Comparison of ENCODE assay signal across 8 mouse cellular contexts in the genomic region with DNA sequence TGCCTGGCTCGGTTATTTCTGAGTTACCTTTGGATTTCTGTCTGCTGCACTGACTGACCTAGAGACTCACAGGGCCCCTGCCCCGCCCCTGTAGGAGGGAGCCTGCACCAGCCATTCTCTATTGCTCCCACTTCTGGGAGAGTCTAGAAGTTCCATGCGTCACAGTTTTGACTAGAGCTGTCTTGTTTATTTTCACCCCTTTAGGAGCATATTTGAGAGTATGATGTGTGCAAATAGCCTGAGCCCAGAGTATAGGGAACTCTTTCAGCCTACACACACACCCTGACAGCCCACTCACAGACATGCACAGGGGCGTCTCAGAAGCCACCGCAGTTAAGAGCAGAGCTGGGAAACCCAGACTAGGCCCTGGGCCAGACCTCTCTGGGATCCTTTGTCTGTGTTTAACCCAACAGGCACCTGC. TPM values are rescaled to one million over a fixed set of nuclear protein-coding genes. Genes with fewer than 3 reads are reported as not detected.
DNase-seq lines count a peak whose midpoint lies in the region; ATAC-seq and TF ChIP-seq lines count a peak whose summit lies in the region.

No protein-coding gene starts in this region.

- DNase-seq in 3T3-L1 (ENCODE audit: low read depth, low spot score): peak; percentile 13
- DNase-seq in liver, postnatal 0 days: no peak
- DNase-seq in urinary bladder, adult 2 months (ENCODE audit: low spot score): no peak
- DNase-seq in retina, postnatal 1 day: no peak
- DNase-seq in adrenal gland, adult 8-10 months: no peak
- DNase-seq in adrenal gland, postnatal 4 days (ENCODE audit: low spot score in 2 of 2): no peak

- H3K4me3 ChIP-seq in brown adipose tissue, adult 24 weeks (ENCODE audit: insufficient read depth, low read depth, low read length): no peak overlapping the region
- no peak overlapping the region for H3K4me3 ChIP-seq in intestine, postnatal 0 days (ENCODE audit: low read depth, low read length)
- H3K4me3 ChIP-seq in liver, postnatal 0 days (ENCODE audit: low read depth, low read length): no peak overlapping the region

- peak; percentile 62 for ATAC-seq in intestine, postnatal 0 days
- peak; percentile 56; the same call in 1 of the 2 replicates for ATAC-seq in liver, postnatal 0 days

- peaks cover 71% of the 10 kb centered on the region for H3K4me1 ChIP-seq in brown adipose tissue, adult 24 weeks (ENCODE audit: control insufficient read depth, insufficient read depth, insufficient read length, low read length)
- peaks cover 20% of the 10 kb centered on the region for H3K4me1 ChIP-seq in intestine, postnatal 0 days (replicated peaks; ENCODE audit: control insufficient read depth, insufficient read depth, low read length)
- H3K4me1 ChIP-seq in liver, postnatal 0 days (ENCODE audit: insufficient read depth): peaks cover 22% of the 10 kb centered on the region

- H3K27me3 ChIP-seq in intestine, postnatal 0 days (replicated peaks; ENCODE audit: control insufficient read depth, insufficient read depth, low read length): no peaks in the 10 kb centered on the region
- H3K27me3 ChIP-seq in liver, postnatal 0 days (ENCODE audit: insufficient read depth, low read length): no peaks in the 10 kb centered on the region

- no peaks in the 10 kb centered on the region for H3K9me3 ChIP-seq in intestine, postnatal 0 days (ENCODE audit: control insufficient read depth)
- H3K9me3 ChIP-seq in liver, postnatal 0 days (ENCODE audit: low read length): no peaks in the 10 kb centered on the region

- H3K4me2 ChIP-seq in intestine, postnatal 0 days (replicated peaks; ENCODE audit: low read depth): peak overlapping the region; percentile 24; the same call in 1 of the 2 replicates
- no peak overlapping the region for H3K4me2 ChIP-seq in liver, postnatal 0 days (ENCODE audit: low read depth, low read length)

- TF ChIP-seq EP300 in liver, postnatal 0 days (IDR thresholded peaks at IDR 0.05; ENCODE audit: low read depth): no peak

- TF ChIP-seq CTCF in intestine, postnatal 0 days (IDR thresholded peaks at IDR 0.05; ENCODE audit: low read depth): peak; percentile 36; the same call in 1 of the 2 replicates
- TF ChIP-seq CTCF in liver, postnatal 0 days (IDR thresholded peaks at IDR 0.05; ENCODE audit: low read depth): no peak

- H3K9ac ChIP-seq in intestine, postnatal 0 days (ENCODE audit: low read depth, low read length): no peak overlapping the region
- no peak overlapping the region for H3K9ac ChIP-seq in liver, postnatal 0 days (replicated peaks)

- peaks cover 9% of the 10 kb centered on the region for H3K36me3 ChIP-seq in intestine, postnatal 0 days (ENCODE audit: control insufficient read depth, insufficient read depth)
- H3K36me3 ChIP-seq in liver, postnatal 0 days (replicated peaks; ENCODE audit: insufficient read depth, low read length): peaks cover 2% of the 10 kb centered on the region; the same call in 1 of the 2 replicates

- peak overlapping the region; percentile 15; the same call in 1 of the 2 replicates for H3K27ac ChIP-seq in brown adipose tissue, adult 24 weeks (replicated peaks; ENCODE audit: low read depth, low read length)
- H3K27ac ChIP-seq in intestine, postnatal 0 days (ENCODE audit: low read depth, low read length): peak overlapping the region; percentile 55
- peak overlapping the region; percentile 45 for H3K27ac ChIP-seq in liver, postnatal 0 days (ENCODE audit: low read depth)

- 31% methylated on average over 5 of the region's 5 CpGs for WGBS in intestine, postnatal 0 days
- 41% methylated on average over 5 of the region's 5 CpGs for WGBS in liver, postnatal 0 days (ENCODE audit: insufficient replicate concordance)

RNA-seq across cellular contexts. Expression of a gene that starts 54.9 kb away (rescaled TPM):
- not detected in 2 replicates for polyA plus RNA-seq in brown adipose tissue, adult 24 weeks (2012; ENCODE audit: insufficient read depth, insufficient read length, missing spikeins)
- polyA plus RNA-seq in intestine, postnatal 0 days (2015; fragmentation: Nextera tagmentation; extraction: Ambion mirVana): 1.6 and 1.7 TPM in 2 replicates
- polyA plus RNA-seq in liver, postnatal 0 days (2015; fragmentation: Nextera tagmentation; extraction: Ambion mirVana): 0.07 TPM in 1 of 2 replicates, not detected in the other
- polyA plus RNA-seq in urinary bladder, adult 2 months (2012; rRNA removed): 0.19 and 0.43 TPM in 2 replicates
- total RNA-seq in adrenal gland, adult 8-10 months (2022): under 1 TPM in 1 of 4 experiments, not detected in 3; 0.46 TPM
- 1 to 10 TPM in 1 of 2 experiments, under 1 TPM in 1; 0.31 to 3.3 TPM for total RNA-seq in adrenal gland, postnatal 4 days (2021)
